Mouse (Mus musculus) embryo, embryonic 10.5 days (tissue): ENCODE data around the gene Ncbp3.
A peak's percentile ranks its signal among the peaks of the same experiment; 100 is the strongest.

Experiments used
- DNase-seq: peaks from one replicate; pipeline ENCODE4 v3.0.0-alpha.2; 2015; ENCODE audit warnings: low spot score

The Ncbp3 gene

GRCm38 (mm10) chr11:73047542-73047996, at the start of gene Ncbp3:
Gene Ncbp3 (plus strand): TSS chr11:73047783.
- DNase-seq: peak; percentile 98

GRCm38 (mm10) chr11:72998771-72999170, 48.8 kb upstream of the Ncbp3 start, which contains the start of gene P2rx1:
Gene P2rx1 (plus strand): TSS chr11:72999103.
- no peak for DNase-seq

DNA sequence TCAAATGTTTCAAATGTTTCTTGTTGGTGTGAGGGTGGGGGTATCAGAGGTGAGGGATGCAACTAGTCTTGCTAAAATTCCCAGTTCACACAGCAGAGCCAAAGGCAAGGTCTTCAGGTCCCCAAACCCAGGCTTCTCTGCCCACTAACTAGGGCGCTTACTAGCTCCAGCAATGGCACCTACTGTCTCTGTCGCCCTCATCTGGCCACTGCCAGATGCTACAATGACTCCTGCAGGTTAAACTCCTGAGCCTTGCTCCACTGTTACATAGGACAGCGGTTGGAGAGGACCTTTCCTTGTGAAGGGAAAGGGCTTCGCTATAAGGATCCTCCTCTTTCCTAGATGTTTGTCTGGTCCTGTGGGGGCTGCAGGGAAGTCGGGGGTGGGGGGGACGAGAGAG, 46.6 kb upstream of the Ncbp3 start:
- peak; percentile 84 for DNase-seq

DNA sequence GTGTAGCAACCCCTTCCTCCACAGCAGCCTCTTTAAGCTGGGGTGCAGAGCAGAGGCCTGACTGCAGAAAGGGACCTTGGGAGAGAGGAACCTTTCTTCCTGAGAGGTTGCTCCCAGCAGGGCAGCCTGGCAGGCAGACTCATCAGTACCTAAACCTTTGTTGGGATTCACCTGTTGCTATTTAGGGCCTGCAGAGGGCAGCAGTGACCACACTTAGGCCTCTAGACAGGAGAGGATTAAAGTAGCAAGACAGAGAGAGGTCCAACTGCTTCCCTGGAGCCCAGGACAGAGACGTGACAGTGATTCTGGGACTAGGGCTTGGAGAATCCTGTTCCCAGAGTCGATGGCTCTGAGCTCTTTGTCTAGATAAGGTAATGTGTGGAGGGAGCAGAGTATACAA, 41.2 kb upstream of the Ncbp3 start:
- DNase-seq: peak; percentile 88

- DNase-seq: no peak
These were observed 40.5 kb upstream of the Ncbp3 start for GRCm38 (mm10) chr11:73007113-73007512.

DNA sequence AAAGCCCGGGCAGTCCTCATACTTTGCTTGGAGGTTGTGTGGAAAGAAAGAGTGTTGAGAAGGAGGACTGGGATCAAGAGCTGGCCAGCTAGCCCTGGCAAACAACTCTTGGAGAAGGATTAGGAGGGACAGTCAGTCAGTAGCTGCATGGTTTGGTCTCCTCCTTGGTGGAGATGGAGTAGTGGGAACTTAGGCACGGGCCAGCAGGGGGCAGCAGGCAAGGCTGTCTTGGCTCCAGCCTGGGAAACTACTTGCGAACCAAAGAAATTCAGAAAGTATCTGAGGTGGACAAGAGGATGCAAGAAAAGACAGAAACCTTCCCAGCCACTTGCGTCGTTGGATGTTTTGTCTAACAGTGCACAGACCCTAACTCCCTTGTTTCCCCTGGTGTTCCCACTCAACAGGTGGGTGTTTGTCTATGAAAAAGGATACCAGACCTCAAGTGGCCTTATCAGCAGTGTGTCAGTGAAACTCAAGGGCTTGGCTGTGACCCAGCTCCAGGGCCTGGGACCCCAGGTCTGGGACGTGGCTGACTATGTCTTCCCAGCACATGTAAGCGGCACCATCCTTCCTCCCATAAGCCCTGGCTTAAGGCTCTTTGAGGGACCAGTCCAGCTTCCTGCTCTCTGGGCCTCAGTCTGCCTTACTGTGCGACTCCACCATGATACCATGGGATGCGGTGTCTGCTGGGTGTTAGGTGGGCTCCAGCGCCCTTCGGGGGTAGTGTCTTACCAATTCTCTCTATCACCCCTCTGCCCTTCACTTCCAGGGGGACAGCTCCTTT, 39.7 kb upstream of the Ncbp3 start:
- peak; percentile 73 for DNase-seq

DNA sequence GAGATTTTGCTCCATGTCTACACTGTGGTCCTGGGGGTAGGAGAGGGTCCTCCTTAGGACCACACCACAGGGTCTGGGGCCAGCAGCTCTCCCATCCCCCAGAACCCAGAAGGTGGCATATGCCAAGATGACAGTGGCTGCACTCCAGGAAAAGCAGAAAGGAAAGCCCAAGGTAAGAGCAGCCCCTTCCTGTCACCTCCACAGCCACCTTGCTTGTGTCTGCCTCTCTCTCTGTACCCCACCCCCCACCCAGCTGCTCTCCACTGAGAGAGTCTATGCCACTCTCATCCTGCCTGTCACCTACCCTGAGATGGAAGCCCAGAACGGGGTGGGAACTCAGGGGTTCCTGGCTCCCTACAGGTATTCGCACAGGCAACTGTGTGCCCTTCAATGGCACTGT, 38.8 kb upstream of the Ncbp3 start:
- DNase-seq: no peak

- DNase-seq: no peak
These were observed 37.9 kb upstream of the Ncbp3 start for GRCm38 (mm10) chr11:73009531-73010274.

- DNase-seq: no peak
These were observed 33.6 kb upstream of the Ncbp3 start for GRCm38 (mm10) chr11:73013981-73014380.

GRCm38 (mm10) chr11:73014831-73015344, 32.7 kb upstream of the Ncbp3 start:
- no peak for DNase-seq

GRCm38 (mm10) chr11:73015391-73016102, 32.0 kb upstream of the Ncbp3 start:
- DNase-seq: no peak

DNA sequence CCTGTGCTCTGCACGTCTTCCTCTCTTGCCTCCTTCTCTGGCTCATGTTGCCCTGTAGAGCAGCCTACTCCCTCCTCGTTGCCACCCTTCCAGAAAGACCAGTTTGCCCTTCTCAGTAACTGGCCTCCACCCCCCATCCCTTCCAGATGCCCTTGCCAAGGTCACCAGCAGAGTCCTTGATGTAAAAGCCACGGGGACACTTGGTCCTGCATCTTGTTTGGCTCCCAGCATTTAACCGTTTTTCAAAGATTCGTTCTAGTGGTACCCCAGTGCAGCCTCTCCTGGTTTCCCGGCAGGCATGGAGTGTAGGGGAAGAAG, 31.5 kb upstream of the Ncbp3 start:
- no peak for DNase-seq

- DNase-seq: peak; percentile 93
These were observed 29.0 kb upstream of the Ncbp3 start, which contains the start of gene Camkk1 for GRCm38 (mm10) chr11:73018471-73019146. Gene Camkk1 (plus strand): TSS chr11:73019008.

GRCm38 (mm10) chr11:73019147-73019795, 28.3 kb upstream of the Ncbp3 start:
- DNase-seq: peak; percentile 37

- DNase-seq: no peak
These were observed 26.4 kb upstream of the Ncbp3 start for GRCm38 (mm10) chr11:73020953-73021800.

GRCm38 (mm10) chr11:73023099-73023498, 24.5 kb upstream of the Ncbp3 start:
- no peak for DNase-seq

GRCm38 (mm10) chr11:73023827-73024226, 23.8 kb upstream of the Ncbp3 start:
- no peak for DNase-seq

GRCm38 (mm10) chr11:73024236-73024904, 23.2 kb upstream of the Ncbp3 start:
- DNase-seq: no peak

DNA sequence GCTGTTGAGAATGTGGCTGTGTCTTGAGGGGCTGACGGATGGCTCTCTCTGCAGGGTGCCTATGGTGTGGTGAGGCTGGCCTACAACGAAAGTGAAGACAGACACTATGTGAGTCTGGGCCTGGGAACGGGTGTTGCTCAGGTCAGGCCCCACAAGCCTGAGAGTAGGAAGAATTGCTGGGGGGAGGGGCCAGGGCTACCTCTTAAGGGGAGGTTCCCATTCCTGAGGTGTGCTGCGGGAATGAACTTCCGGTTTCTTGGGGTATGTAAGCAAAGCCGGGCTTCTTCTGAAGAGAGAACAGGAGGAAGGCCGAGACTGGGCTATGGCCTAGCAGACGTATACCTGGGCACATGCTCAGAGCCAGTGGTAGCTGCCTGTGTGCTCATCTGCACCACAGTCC, 20.6 kb upstream of the Ncbp3 start:
- DNase-seq: no peak
